Mouse (Mus musculus) olfactory bulb, adult 2 months (tissue): ENCODE measurements at regions not wholly inside any gene's neighbourhood (a gene's known extent, or its start where the extent isn't known, plus 50 kb on each side); places are given as distances from the start of the nearest gene placed in this dataset.

Experiments
- CTCF ChIP-seq: fragments of 200-500 bp; IDR thresholded peaks from 2 replicates; pipeline ENCODE4 v1.5.1; 2012; ENCODE audit warnings: low read depth, mild to moderate bottlenecking, low read length, moderate library complexity; ENCODE audit not compliant: insufficient read depth
- POLR2A ChIP-seq: fragments of 200-500 bp; IDR thresholded peaks from 2 replicates; pipeline ENCODE4 v1.6.1; 2012; ENCODE audit warnings: mild to moderate bottlenecking, low read depth, low read length, moderate library complexity; ENCODE audit not compliant: insufficient read depth

- TF ChIP-seq CTCF (no peak), POLR2A (no peak)
Measured at GRCm38 (mm10) chr2:146710676-146711075, 145.0 kb upstream of the Kiz start.
